Mouse (Mus musculus): ENCODE data around the gene Rxylt1. TPM values are rescaled to one million over a fixed set of nuclear protein-coding genes. Genes with fewer than 3 reads are reported as not detected.

Rxylt1 gene
- polyA plus RNA-seq, 1 experiment from 2014 or later = 38.4 TPM

DNA sequence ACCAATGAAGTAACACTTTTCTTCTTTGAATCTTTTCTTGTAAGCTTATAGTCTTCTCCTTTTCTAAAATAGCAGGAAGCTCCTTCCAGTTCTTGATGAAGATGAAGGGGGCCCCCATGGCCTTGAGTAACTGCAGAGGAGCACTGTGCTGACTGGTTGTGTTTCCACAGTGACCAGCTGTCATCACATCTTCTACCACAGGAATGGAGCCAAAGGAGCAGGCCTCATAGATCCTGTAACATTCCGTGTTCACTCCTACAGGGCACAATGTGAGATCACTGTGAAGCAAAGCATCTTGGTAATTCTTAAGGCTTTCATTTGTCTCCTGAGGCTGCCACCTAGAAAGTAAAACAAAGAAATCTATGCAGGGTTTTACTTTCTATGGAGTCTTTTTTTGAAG lies 15.8 kb downstream of the Rxylt1 start:
- 90% methylated on average over 1 of the region's 1 CpGs for WGBS
- Histone ChIP-seq H3K27ac (no peak overlapping the region), H3K27me3 (replicated peaks) (no peaks in the 10 kb centered on the region), H3K9me3 (no peaks in the 10 kb centered on the region), H3K4me1 (no peaks in the 10 kb centered on the region), H3K4me3 (no peak overlapping the region), H3K36me3 (replicated peaks) (peaks cover 8% of the 10 kb centered on the region; the same call in 1 of the 2 replicates), H3K4me2 (no peak overlapping the region), H3K9ac (no peak overlapping the region)
- no peak for ATAC-seq (replicated peaks)

DNA sequence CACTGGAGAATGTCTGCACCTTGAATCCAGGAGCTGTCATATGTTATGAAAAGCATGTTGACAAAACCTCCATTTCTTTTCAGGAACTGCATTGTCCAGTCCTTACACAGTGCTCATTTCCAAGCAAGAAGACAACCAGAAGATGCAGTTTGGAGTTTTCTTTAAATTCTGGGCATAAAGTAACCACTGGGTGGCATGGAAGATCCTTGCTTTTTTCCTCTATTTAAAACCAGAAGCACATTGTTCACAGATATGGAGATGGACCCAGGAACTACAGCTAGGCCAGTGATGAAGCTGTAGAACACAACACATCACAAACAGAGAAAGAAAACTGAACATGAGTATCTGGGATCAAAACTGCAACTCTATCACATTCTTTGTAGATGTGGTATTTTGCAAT lies 28.0 kb downstream of the Rxylt1 start:
- H3K9me3 ChIP-seq = no peaks in the 10 kb centered on the region
- no peak overlapping the region for H3K4me2 ChIP-seq
- H3K4me3 ChIP-seq = no peak overlapping the region
- no peak overlapping the region for H3K9ac ChIP-seq
- ATAC-seq (replicated peaks) = no peak
- no peaks in the 10 kb centered on the region for H3K27me3 ChIP-seq (replicated peaks)
- H3K27ac ChIP-seq = no peak overlapping the region
- H3K4me1 ChIP-seq = no peaks in the 10 kb centered on the region
- H3K36me3 ChIP-seq (replicated peaks) = no peaks in the 10 kb centered on the region

DNA sequence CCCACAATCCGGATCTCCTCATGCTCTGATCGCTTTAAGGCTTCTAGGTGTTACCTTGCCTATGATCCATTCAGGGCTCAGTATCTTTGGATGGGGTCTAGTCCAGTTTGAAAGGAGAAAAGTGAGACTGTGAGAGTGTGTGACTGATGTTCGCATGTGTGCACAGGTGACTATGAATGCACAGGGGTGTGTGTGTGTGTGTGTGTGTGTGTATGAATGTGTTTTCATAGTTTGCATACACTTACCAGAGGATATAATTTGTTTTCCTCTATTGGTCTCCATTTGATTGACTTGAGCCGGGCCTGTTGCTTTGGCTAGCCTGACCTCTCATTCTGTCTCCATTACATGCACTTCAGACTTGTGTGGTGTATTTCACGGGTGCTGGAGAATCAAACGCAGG lies 41.3 kb downstream of the Rxylt1 start:
- 83% methylated on average over 6 of the region's 6 CpGs for WGBS
- H3K36me3 ChIP-seq (replicated peaks) = no peaks in the 10 kb centered on the region

DNA sequence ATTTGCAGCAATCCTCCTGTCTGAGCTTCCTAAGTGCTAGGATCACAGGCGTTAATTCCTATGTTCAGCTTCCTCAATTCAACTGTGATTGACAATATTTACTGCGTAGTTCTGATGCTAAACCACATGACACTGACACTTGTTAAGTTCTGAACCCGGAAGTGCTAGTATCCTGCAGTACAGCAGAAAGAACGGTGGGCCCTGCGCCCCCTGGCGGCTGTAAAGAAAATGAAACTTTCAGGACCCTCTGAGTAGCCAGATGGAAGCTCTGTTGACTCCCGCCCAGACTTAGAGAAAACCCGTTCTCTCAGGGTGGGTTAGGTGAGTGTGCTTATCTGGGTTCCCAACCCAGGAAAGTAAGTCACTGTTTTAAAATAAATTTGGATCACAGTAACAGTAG lies 42.6 kb downstream of the Rxylt1 start:
- Histone ChIP-seq H3K27ac (no peak overlapping the region), H3K36me3 (replicated peaks) (no peaks in the 10 kb centered on the region), H3K4me1 (no peaks in the 10 kb centered on the region), H3K27me3 (replicated peaks) (no peaks in the 10 kb centered on the region), H3K4me2 (no peak overlapping the region), H3K4me3 (no peak overlapping the region), H3K9me3 (no peaks in the 10 kb centered on the region), H3K9ac (no peak overlapping the region)
- no peak for ATAC-seq (replicated peaks)
- 16% methylated on average over 8 of the region's 8 CpGs for WGBS

More for the DNA sequence above, 41.3 kb downstream of the Rxylt1 start:
- no peak overlapping the region for H3K9ac ChIP-seq
- no peak overlapping the region for H3K4me2 ChIP-seq
- ATAC-seq (replicated peaks) = no peak
- H3K4me3 ChIP-seq = no peak overlapping the region
- no peaks in the 10 kb centered on the region for H3K9me3 ChIP-seq
- H3K27ac ChIP-seq = no peak overlapping the region
- no peaks in the 10 kb centered on the region for H3K27me3 ChIP-seq (replicated peaks)
- no peaks in the 10 kb centered on the region for H3K4me1 ChIP-seq

DNA sequence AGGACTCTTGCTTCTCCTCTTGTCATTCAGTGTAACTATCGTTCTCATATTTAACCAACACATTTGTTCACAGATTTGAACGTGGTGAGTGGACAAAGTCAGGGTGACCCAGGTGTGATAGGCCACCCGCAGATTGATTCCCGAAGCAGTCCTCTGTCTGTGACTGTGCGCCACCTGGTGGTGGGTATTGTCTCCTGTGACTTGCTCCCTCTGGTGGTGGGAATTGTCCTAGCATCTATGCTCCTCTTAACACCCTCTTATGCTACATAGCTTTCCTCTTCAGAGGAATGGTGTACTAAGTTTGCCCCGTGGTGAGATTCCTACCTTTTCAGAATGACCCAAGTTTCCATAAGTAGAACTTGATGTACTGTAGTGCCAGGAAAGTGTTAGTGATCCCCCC lies 45.3 kb downstream of the Rxylt1 start:
- Histone ChIP-seq H3K4me2 (no peak overlapping the region), H3K4me1 (no peaks in the 10 kb centered on the region), H3K27ac (no peak overlapping the region), H3K36me3 (replicated peaks) (no peaks in the 10 kb centered on the region), H3K9me3 (no peaks in the 10 kb centered on the region), H3K27me3 (replicated peaks) (no peaks in the 10 kb centered on the region), H3K4me3 (no peak overlapping the region), H3K9ac (no peak overlapping the region)
- no peak for ATAC-seq (replicated peaks)
- WGBS = 32% methylated on average over 6 of the region's 6 CpGs

DNA sequence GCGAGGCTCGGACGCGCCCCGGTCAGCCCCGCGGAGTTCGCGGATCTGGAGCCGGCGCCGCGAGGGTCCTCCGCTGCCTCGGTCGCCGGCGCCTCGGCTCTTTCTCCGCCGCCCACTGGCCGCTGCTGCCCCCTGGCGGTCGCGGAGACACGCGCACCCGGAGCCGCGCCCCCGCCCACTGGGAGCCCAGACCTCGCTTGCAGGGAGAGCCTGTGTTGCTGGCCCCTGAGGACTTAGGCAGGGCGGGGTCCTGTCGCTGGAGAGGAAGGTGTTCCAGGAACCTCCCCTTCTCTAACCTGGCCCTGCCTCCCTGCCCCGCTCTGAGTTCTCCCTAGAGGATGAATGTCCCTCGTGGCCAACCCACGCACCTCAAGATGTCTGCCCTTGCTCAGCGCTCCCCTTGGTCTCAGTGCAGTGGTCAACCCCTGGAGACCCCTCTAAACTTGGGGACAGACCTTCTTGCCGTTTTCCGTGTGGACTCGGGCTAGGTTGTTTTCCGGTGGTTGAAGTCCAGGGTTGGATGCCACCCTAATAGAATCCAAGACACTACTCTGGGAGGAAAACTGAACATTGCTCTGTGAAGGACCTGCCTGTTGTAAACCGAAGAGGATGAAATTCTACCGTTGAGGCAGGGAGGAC lies 49.3 kb downstream of the Rxylt1 start:
- Histone ChIP-seq H3K9ac (peak overlapping the region; percentile 94), H3K4me1 (peaks cover 17% of the 10 kb centered on the region), H3K4me2 (peak overlapping the region; percentile 68), H3K4me3 (peak overlapping the region; percentile 75), H3K9me3 (no peaks in the 10 kb centered on the region), H3K36me3 (replicated peaks) (no peaks in the 10 kb centered on the region), H3K27me3 (replicated peaks) (no peaks in the 10 kb centered on the region), H3K27ac (peak overlapping the region; percentile 96)
- peak; percentile 82 for ATAC-seq (replicated peaks)
- 11% methylated on average over 41 of the region's 44 CpGs for WGBS

DNA sequence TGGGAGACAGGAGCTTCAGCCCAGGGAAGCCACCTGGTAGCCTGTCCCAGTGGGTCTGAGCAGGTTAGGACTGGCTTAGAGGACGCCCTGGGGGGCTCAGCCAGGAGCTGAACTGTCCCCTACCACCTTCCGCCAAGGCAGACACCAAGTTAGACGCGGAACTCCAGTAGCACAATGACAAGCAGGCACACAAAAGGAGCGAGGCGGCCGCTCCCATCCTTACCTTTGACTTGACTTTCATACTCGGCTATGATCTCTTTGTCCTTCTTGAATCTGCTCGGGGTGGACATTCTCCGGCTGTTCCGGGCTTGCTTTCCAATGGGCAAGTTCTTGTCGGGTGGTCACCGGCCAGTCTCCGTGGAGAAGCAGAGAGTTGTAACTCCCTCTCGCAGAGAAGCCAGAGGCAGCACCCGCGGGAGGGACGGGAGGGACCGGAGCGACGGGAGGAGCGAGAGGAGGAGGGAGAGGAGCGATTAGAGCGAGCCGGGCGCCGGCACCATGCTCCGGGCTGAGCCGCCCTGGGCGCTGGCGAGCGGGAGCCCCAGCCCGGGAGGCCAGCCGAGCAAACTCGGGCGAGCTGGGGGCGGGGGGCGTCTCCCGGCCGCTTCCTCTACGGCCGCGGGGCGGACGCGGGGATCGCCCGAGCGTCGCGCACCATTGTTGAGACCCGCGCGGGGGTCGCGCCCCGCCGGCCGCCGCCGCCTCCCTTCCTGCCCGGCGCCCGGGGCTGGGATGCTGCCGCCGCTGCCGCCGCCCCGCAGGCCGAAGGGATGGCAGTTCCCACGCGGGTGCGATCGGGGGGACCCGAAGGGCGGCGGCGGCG lies 50.1 kb downstream of the Rxylt1 start, which contains the start of gene Srgap1:
TSS of gene Srgap1 (minus strand) at position 412 of the 823 bp plus-strand sequence.
- no peaks in the 10 kb centered on the region for H3K27me3 ChIP-seq (replicated peaks)
- H3K9ac ChIP-seq = peak within 1 kb of the TSS; percentile 94
- WGBS = under 1% methylated on average over 71 of the region's 79 CpGs
- H3K36me3 ChIP-seq (replicated peaks) = no peaks in the 10 kb centered on the region
- H3K4me2 ChIP-seq = peak within 1 kb of the TSS; percentile 68
- H3K9me3 ChIP-seq = no peaks in the 10 kb centered on the region
- peak; percentile 86 for ATAC-seq (replicated peaks)
- H3K27ac ChIP-seq = peak within 1 kb of the TSS; percentile 96
- peak within 1 kb of the TSS; percentile 75 for H3K4me3 ChIP-seq
- H3K4me1 ChIP-seq = peaks cover 21% of the 10 kb centered on the region

DNA sequence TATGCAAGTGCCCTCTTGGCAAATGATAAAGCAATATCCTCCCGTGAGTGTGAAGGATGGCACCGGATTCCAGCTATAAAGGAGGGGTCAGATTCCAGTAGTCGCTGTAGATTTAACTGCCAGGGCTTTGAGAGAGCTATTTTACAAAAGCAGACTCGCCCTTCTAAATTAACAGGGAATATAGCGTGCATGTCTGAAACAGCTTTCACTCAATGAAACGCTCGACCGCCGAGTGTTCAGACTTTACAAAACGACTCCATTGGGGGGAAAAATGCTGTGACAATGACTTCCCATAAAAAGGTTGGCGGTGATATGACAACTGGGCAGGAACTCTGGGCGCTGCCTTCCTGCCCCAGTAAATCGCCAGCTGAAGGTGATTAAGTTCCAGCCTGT lies 50.7 kb downstream of the Rxylt1 start:
- Histone ChIP-seq H3K27me3 (replicated peaks) (no peaks in the 10 kb centered on the region), H3K9ac (peak overlapping the region; percentile 94), H3K36me3 (replicated peaks) (no peaks in the 10 kb centered on the region), H3K27ac (peak overlapping the region; percentile 96), H3K4me1 (peaks cover 21% of the 10 kb centered on the region), H3K4me2 (peak overlapping the region; percentile 68), H3K9me3 (no peaks in the 10 kb centered on the region), H3K4me3 (peak overlapping the region; percentile 75)
- WGBS = under 1% methylated on average over 13 of the region's 13 CpGs
- ATAC-seq (replicated peaks) = no peak

DNA sequence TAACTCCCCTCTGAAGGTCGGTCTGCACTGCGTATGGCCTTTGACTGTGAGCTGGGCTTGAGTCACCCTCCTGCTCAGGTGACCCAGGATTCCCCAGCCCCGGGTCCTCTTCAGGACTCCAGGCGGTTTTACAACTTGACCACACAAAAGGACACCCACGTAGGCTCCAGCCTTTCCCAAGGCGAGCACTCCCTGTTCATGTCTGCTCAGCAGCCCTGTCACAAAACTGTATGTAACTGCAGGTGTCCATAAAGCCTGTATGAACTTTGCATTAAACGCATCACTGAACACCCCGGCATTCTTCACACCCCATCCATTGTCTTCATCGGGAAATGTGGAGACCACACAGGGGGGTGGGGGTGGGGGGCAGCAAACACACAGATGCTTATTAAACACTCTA lies 51.2 kb downstream of the Rxylt1 start:
- WGBS = 3% methylated on average over 9 of the region's 9 CpGs
- peaks cover 21% of the 10 kb centered on the region for H3K4me1 ChIP-seq
- peak overlapping the region; percentile 96 for H3K27ac ChIP-seq
- no peaks in the 10 kb centered on the region for H3K36me3 ChIP-seq (replicated peaks)
- ATAC-seq (replicated peaks) = peak; percentile 25; the same call in 1 of the 2 replicates
- H3K9ac ChIP-seq = peak overlapping the region; percentile 94
- no peaks in the 10 kb centered on the region for H3K27me3 ChIP-seq (replicated peaks)
- H3K4me3 ChIP-seq = peak overlapping the region; percentile 75
- H3K4me2 ChIP-seq = peak overlapping the region; percentile 68
- no peaks in the 10 kb centered on the region for H3K9me3 ChIP-seq

DNA sequence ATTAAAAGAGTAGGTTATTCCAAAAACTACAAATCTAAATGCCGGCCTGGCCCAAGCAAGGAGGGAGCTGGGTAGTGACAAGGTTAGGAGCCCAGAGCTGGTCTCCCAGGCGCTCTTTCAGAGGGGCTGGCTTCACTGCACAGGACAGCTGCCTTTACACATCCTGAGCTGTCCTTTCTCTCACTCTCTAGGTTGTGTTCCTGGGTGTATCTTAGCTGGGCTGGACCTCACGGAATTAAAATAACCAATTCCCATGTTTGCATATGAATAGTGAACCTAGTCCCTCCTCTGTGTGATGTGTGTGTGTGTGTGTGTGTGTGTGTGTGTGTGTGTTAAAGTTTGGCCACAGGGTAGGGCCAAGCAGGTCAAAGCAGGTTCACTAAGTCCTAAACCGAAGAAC lies 52.2 kb downstream of the Rxylt1 start:
- peak overlapping the region; percentile 61 for H3K27ac ChIP-seq
- peak overlapping the region; percentile 68 for H3K4me2 ChIP-seq
- no peaks in the 10 kb centered on the region for H3K27me3 ChIP-seq (replicated peaks)
- peak overlapping the region; percentile 46 for H3K9ac ChIP-seq
- H3K9me3 ChIP-seq = no peaks in the 10 kb centered on the region
- ATAC-seq (replicated peaks) = no peak
- WGBS = 41% methylated on average over 4 of the region's 4 CpGs
- peaks cover 21% of the 10 kb centered on the region for H3K4me1 ChIP-seq
- H3K36me3 ChIP-seq (replicated peaks) = no peaks in the 10 kb centered on the region
- H3K4me3 ChIP-seq = peak overlapping the region; percentile 75

DNA sequence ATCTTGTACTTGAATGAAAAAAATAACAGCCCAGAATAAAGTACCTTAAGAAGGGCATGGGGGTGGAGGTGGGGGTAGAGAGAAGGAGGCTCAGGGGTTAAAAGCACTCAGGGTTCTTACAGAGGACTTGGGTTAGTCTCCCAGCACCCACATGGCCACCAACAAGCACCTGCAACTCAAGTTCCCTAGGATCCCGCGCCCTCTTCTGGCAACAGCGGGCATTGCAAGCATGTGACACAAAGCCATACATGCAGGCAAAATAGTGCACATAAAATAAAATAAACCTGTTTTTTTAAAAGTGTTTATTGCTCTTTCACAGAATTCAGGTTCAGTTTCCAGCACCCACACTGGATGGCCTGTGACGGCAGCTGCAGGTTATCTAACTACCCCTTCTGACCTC lies 56.8 kb downstream of the Rxylt1 start:
- H3K27ac ChIP-seq = no peak overlapping the region
- ATAC-seq (replicated peaks) = no peak
- H3K4me1 ChIP-seq = peaks cover 21% of the 10 kb centered on the region
- no peaks in the 10 kb centered on the region for H3K36me3 ChIP-seq (replicated peaks)
- no peak overlapping the region for H3K9ac ChIP-seq
- no peak overlapping the region for H3K4me3 ChIP-seq
- H3K27me3 ChIP-seq (replicated peaks) = no peaks in the 10 kb centered on the region
- no peak overlapping the region for H3K4me2 ChIP-seq
- WGBS = 43% methylated on average over 4 of the region's 4 CpGs
- H3K9me3 ChIP-seq = no peaks in the 10 kb centered on the region

DNA sequence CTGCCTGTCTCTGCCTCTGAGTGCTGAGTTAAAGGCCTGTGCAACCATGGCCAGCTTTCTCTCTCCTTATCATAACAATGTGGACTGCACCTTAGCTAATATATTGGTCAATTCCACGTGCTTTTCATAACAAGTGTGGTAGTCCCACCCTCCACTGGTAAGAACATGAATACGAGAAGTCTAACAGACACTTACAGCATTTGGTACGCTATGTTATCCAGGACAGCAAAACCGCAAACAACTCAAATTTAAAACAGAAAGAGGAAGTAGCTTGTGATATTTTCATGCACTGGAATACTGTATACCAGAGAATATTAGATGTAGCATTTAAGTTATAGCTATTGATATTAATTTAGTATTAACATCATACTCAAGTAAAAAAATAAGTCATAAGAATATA lies 57.6 kb downstream of the Rxylt1 start:
- H3K4me3 ChIP-seq = no peak overlapping the region
- no peak overlapping the region for H3K27ac ChIP-seq
- no peaks in the 10 kb centered on the region for H3K9me3 ChIP-seq
- no peak overlapping the region for H3K9ac ChIP-seq
- WGBS = 93% methylated on average over 4 of the region's 4 CpGs
- H3K36me3 ChIP-seq (replicated peaks) = no peaks in the 10 kb centered on the region
- ATAC-seq (replicated peaks) = no peak
- H3K27me3 ChIP-seq (replicated peaks) = no peaks in the 10 kb centered on the region
- H3K4me2 ChIP-seq = no peak overlapping the region
- peaks cover 15% of the 10 kb centered on the region for H3K4me1 ChIP-seq
